Mouse (Mus musculus) thymus, adult 2 months (tissue): ENCODE measurements around the gene Edem2.

Experiments used
- CTCF ChIP-seq: fragments of 200-500 bp; IDR thresholded peaks from 2 replicates; pipeline ENCODE4 v1.5.1; 2012; ENCODE audit warnings: mild to moderate bottlenecking, control low read depth, low read length, moderate library complexity, borderline replicate concordance; ENCODE audit not compliant: control insufficient read depth, poor library complexity, insufficient read depth; ENCODE audit errors: extremely low read depth
- POLR2A ChIP-seq: fragments of 200-500 bp; IDR thresholded peaks from 2 replicates; pipeline ENCODE4 v1.6.1; 2012; ENCODE audit warnings: mild to moderate bottlenecking, low read length, control low read depth, moderate library complexity; ENCODE audit not compliant: control insufficient read depth, poor library complexity, insufficient read depth; ENCODE audit errors: extremely low read depth

GRCm38 (mm10) chr2:155727764-155728395, 1.4 kb downstream of the Edem2 start:
- TF ChIP-seq CTCF (no peak), POLR2A (no peak)
